Mouse (Mus musculus) erythroblast, embryonic 14.5 days (primary cell): ENCODE results near the gene Slc29a1.

Source experiments
- GATA1 ChIP-seq: IDR thresholded peaks from 2 replicates; pipeline ENCODE4 v1.6.1; 2012; ENCODE audit warnings: low read length, inconsistent platforms, mixed read lengths
- TAL1 ChIP-seq: IDR thresholded peaks from 3 replicates; pipeline ENCODE4 v1.6.1; 2012; ENCODE audit warnings: low read length, inconsistent platforms, mixed read lengths

DNA sequence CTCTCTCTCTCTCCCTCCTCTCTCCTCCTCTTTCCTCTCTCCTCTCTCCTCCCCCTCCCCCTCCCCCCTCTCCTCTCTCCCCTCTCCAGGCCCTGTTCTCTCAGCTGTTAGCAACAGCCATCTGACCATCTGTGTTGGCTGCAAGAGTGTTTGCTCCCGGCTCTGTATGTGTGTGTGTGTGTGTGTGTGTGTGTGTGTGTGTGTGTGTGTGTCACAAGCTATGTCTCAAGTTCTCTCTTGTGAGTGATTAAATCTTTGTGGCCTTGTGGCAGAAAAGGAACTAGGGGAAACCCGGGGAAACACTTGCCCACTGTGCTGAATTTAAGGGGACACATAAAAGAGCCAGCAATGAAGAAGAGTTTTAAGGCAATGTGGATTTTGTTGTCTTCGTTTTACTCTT, 1.6 kb downstream of the Slc29a1 start:
- TF ChIP-seq GATA1 (no peak), TAL1 (no peak)
